Mouse (Mus musculus) midbrain, embryonic 14.5 days (tissue): ENCODE results near the gene Btaf1. TPM values are rescaled to one million over a fixed set of nuclear protein-coding genes. Genes with fewer than 3 reads are reported as not detected.

Experiments
- ATAC-seq: fragments of 200-750 bp; cut with Nextera tagmentation; 2 replicates; pipeline ENCODE4 v1.8.0; 2017; ENCODE audit warnings: moderate number of reproducible peaks, moderate library complexity; ENCODE audit not compliant: low FRiP score, low TSS enrichment
- DNase-seq: peaks from one replicate; pipeline ENCODE4 v3.0.0-alpha.2; 2015
- H3K27ac ChIP-seq: fragments of 300-500 bp; sonication (generic); replicated peaks from 2 replicates; pipeline ENCODE4 v1.5.1; 2014; ENCODE audit warnings: mild to moderate bottlenecking, low read depth, low read length, moderate library complexity
- H3K27me3 ChIP-seq: fragments of 300-500 bp; sonication (generic); 2 replicates; pipeline ENCODE4 v1.6.1; 2014; ENCODE audit warnings: low read length, control low read depth, mixed read lengths; ENCODE audit not compliant: control insufficient read depth, insufficient read depth
- H3K36me3 ChIP-seq: fragments of 300-500 bp; sonication (generic); 2 replicates; pipeline ENCODE4 v1.6.1; 2014; ENCODE audit warnings: low read length, control low read depth; ENCODE audit not compliant: control insufficient read depth, insufficient read depth
- H3K4me1 ChIP-seq: fragments of 300-500 bp; sonication (generic); 2 replicates; pipeline ENCODE4 v1.6.1; 2014; ENCODE audit warnings: mild to moderate bottlenecking, antibody characterized with exemption, low read length, control low read depth; ENCODE audit not compliant: control insufficient read depth, insufficient read depth
- H3K4me2 ChIP-seq: fragments of 300-500 bp; sonication (generic); 2 replicates; pipeline ENCODE4 v1.6.1; 2014; ENCODE audit warnings: mild to moderate bottlenecking, low read length, moderate library complexity
- H3K4me3 ChIP-seq: fragments of 300-500 bp; sonication (generic); replicated peaks from 2 replicates; pipeline ENCODE4 v1.5.1; 2014; ENCODE audit warnings: low read depth, low read length
- H3K9ac ChIP-seq: fragments of 300-500 bp; sonication (generic); replicated peaks from 2 replicates; pipeline ENCODE4 v1.6.1; 2014; ENCODE audit warnings: mild to moderate bottlenecking, low read length, moderate library complexity
- H3K9me3 ChIP-seq: fragments of 300-500 bp; sonication (generic); 2 replicates; pipeline ENCODE4 v1.6.1; 2016; ENCODE audit warnings: low read length, control low read depth, mixed read lengths; ENCODE audit not compliant: control insufficient read depth
- WGBS: fragments of 180-500 bp; shearing (Covaris S2); extraction: QIAGEN DNeasy Blood & Tissue Kit; methylation state at CpG from one replicate; pipeline ENCODE4 v1.1.7; 2014; 5-methylcytosine and 5-hydroxymethylcytosine counted together
- polyA plus RNA-seq: library from polyadenylated mRNA; unstranded; fragments of >200 nt; fragmentation: Nextera tagmentation; extraction: Ambion mirVana; gene quantifications from 2 replicates; pipeline ENCODE4 v1.2.1, GENCODE M21; 2014

The Btaf1 gene
- polyA plus RNA-seq, 1 experiment from 2014 or later = 15.4 TPM

- DNase-seq (peak; percentile 68), ATAC-seq (no peak)
- H3K36me3 ChIP-seq = peaks cover 19% of the 10 kb centered on the region
- H3K9me3 ChIP-seq = no peaks in the 10 kb centered on the region
- no peak overlapping the region for H3K9ac ChIP-seq
- H3K4me1 ChIP-seq = peaks cover 13% of the 10 kb centered on the region
- H3K4me3 ChIP-seq = no peak overlapping the region
- H3K4me2 ChIP-seq = no peak overlapping the region
- WGBS = 44% methylated on average over 9 of the region's 9 CpGs
- no peaks in the 10 kb centered on the region for H3K27me3 ChIP-seq
- H3K27ac ChIP-seq = 0 out of 2 replicates have a peak overlapping the region, but pooled peaks have one; percentile 20
Measured at GRCm38 (mm10) chr19:36897778-36898177, 28.1 kb upstream of the Btaf1 start.

GRCm38 (mm10) chr19:36903377-36903776 is 22.5 kb upstream of the Btaf1 start:
- H3K9ac ChIP-seq = peak overlapping the region; percentile 74
- no peaks in the 10 kb centered on the region for H3K27me3 ChIP-seq
- peak; percentile 38 for DNase-seq
- H3K27ac ChIP-seq = peak overlapping the region; percentile 85; the same call in 1 of the 2 replicates
- peaks cover 19% of the 10 kb centered on the region for H3K4me1 ChIP-seq
- peak overlapping the region; percentile 82 for H3K4me2 ChIP-seq
- ATAC-seq = no peak
- H3K36me3 ChIP-seq = no peaks in the 10 kb centered on the region
- H3K9me3 ChIP-seq = no peaks in the 10 kb centered on the region
- WGBS = 27% methylated on average over 7 of the region's 7 CpGs
- peak overlapping the region; percentile 49; the same call in 1 of the 2 replicates for H3K4me3 ChIP-seq

- 1% methylated on average over 41 of the region's 41 CpGs for WGBS
Measured at GRCm38 (mm10) chr19:36904211-36905007, 21.5 kb upstream of the Btaf1 start.

GRCm38 (mm10) chr19:36909150-36909549 is 16.7 kb upstream of the Btaf1 start:
- no peak for DNase-seq
- 87% methylated on average over 3 of the region's 3 CpGs for WGBS
- no peaks in the 10 kb centered on the region for H3K27me3 ChIP-seq

More at GRCm38 (mm10) chr19:36904211-36905007, 21.5 kb upstream of the Btaf1 start:
- peak; percentile 86 for DNase-seq
- Histone ChIP-seq H3K4me3 (peak overlapping the region; percentile 49), H3K9me3 (no peaks in the 10 kb centered on the region), H3K27me3 (no peaks in the 10 kb centered on the region), H3K4me2 (peak overlapping the region; percentile 82), H3K27ac (peak overlapping the region; percentile 85), H3K4me1 (peaks cover 19% of the 10 kb centered on the region), H3K9ac (peak overlapping the region; percentile 74), H3K36me3 (no peaks in the 10 kb centered on the region)
- peak; percentile 91 for ATAC-seq

GRCm38 (mm10) chr19:36909676-36910292 is 16.1 kb upstream of the Btaf1 start:
- no peak overlapping the region for H3K9ac ChIP-seq

More at GRCm38 (mm10) chr19:36909150-36909549, 16.7 kb upstream of the Btaf1 start:
- Histone ChIP-seq H3K27ac (no peak overlapping the region), H3K4me2 (no peak overlapping the region), H3K4me1 (0 out of 2 replicates have a peak, but pooled peaks cover 11% of the 10 kb centered on the region), H3K36me3 (no peaks in the 10 kb centered on the region), H3K4me3 (no peak overlapping the region), H3K9ac (no peak overlapping the region), H3K9me3 (no peaks in the 10 kb centered on the region)
- no peak for ATAC-seq

GRCm38 (mm10) chr19:36910424-36911045 is 15.3 kb upstream of the Btaf1 start:
- Histone ChIP-seq H3K4me3 (no peak overlapping the region), H3K27me3 (no peaks in the 10 kb centered on the region), H3K4me2 (no peak overlapping the region), H3K36me3 (no peaks in the 10 kb centered on the region), H3K9ac (no peak overlapping the region), H3K9me3 (no peaks in the 10 kb centered on the region), H3K4me1 (0 out of 2 replicates have a peak, but pooled peaks cover 7% of the 10 kb centered on the region), H3K27ac (0 out of 2 replicates have a peak overlapping the region, but pooled peaks have one; percentile 16)
- DNase-seq = peak; percentile 73
- 5% methylated on average over 12 of the region's 12 CpGs for WGBS
- ATAC-seq = peak; percentile 82

More at GRCm38 (mm10) chr19:36909676-36910292, 16.1 kb upstream of the Btaf1 start:
- Histone ChIP-seq H3K36me3 (no peaks in the 10 kb centered on the region), H3K27me3 (no peaks in the 10 kb centered on the region), H3K9me3 (no peaks in the 10 kb centered on the region), H3K4me2 (no peak overlapping the region), H3K4me3 (no peak overlapping the region), H3K4me1 (0 out of 2 replicates have a peak, but pooled peaks cover 7% of the 10 kb centered on the region), H3K27ac (0 out of 2 replicates have a peak overlapping the region, but pooled peaks have one; percentile 16)
- 18% methylated on average over 9 of the region's 9 CpGs for WGBS
- ATAC-seq (no peak), DNase-seq (peak; percentile 80)

GRCm38 (mm10) chr19:36913064-36913463 is 12.8 kb upstream of the Btaf1 start:
- 82% methylated on average over 7 of the region's 7 CpGs for WGBS
- Histone ChIP-seq H3K36me3 (no peaks in the 10 kb centered on the region), H3K27ac (no peak overlapping the region), H3K4me2 (no peak overlapping the region), H3K9ac (no peak overlapping the region), H3K9me3 (no peaks in the 10 kb centered on the region), H3K4me3 (no peak overlapping the region), H3K4me1 (0 out of 2 replicates have a peak, but pooled peaks cover 11% of the 10 kb centered on the region), H3K27me3 (no peaks in the 10 kb centered on the region)
- no peak for ATAC-seq
- DNase-seq = no peak

- ATAC-seq = no peak
- no peak for DNase-seq
- Histone ChIP-seq H3K4me3 (no peak overlapping the region), H3K4me1 (peaks cover 7% of the 10 kb centered on the region; the same call in 1 of the 2 replicates), H3K27me3 (no peaks in the 10 kb centered on the region), H3K36me3 (no peaks in the 10 kb centered on the region), H3K27ac (no peak overlapping the region), H3K9ac (no peak overlapping the region), H3K4me2 (no peak overlapping the region), H3K9me3 (no peaks in the 10 kb centered on the region)
- 84% methylated on average over 4 of the region's 4 CpGs for WGBS
Measured at GRCm38 (mm10) chr19:36916206-36916605, 9.7 kb upstream of the Btaf1 start.
